Mouse (Mus musculus): ENCODE results near the gene Taf8. TPM values are rescaled to one million over a fixed set of nuclear protein-coding genes. Genes with fewer than 3 reads are reported as not detected.
A peak's percentile ranks its signal among the peaks of the same experiment; 100 is the strongest.

Taf8 gene
- total RNA-seq, 2 experiments from 2014 or later, result 20.5 to 26.2 TPM

DNA sequence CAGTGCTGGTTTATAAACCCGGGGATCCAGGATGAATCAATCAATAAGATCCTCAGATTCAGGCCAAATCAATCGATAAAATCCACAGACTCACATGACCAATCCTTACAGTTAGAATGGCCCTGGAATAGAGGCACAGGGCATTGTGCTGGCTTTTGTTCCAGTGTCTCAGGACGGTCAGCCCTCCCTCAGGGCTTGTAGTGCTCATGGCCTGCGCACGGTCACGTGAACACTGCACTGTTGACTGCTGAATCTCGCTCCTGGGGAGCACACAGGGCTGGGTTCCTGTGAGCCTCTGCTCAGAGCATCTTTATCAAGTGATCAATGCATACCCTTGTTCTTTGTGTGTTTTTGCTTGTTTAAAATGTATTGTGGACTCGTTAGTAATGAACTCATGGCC lies 26.8 kb upstream of the Taf8 start:
- TF ChIP-seq CTCF (conservative IDR thresholded peaks at IDR 0.05), result no peak
- Histone ChIP-seq H3K4me3 (no peak overlapping the region), H3K27ac (no peak overlapping the region)
- DNase-seq (ENCODE audit: low spot score in 2 of 2), result no peak

GRCm38 (mm10) chr17:47527581-47528300 lies 25.6 kb upstream of the Taf8 start:
- H3K4me3 ChIP-seq, result no peak overlapping the region

DNA sequence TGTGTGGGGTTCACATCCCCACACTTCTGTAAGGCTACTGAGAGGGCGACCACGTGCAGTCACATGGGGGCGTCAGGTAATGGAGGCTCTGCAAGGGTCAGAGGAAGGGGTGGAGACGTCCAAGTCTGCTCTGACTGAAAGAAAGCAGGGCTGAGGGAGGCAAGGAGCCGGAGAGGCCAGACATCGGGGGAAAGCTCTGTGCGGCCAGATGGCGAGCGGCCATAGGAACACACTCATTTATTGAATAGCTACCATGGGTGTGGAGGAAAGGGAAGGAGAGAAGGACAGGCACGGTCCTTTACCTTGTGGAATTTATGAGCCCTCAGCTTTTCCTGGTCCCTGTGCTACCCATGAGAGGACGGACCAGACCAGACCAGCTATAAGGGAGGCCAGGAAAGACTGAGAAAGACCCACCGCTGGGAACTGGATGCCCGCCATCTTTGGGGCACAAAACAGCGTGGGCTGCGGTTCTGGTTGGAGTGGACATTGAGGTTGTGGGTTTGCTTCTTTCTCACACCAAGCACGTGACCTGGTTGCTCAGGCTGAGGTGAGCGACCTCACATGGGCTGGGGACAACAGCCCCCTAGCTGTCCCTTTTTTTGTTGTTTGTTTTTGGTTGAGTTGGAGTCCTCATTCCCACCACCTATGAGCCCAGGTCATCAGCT lies 24.9 kb upstream of the Taf8 start:
- H3K27ac ChIP-seq, result no peak overlapping the region

More at GRCm38 (mm10) chr17:47527581-47528300, 25.6 kb upstream of the Taf8 start:
- TF ChIP-seq CTCF (conservative IDR thresholded peaks at IDR 0.05), result no peak
- DNase-seq (ENCODE audit: low spot score in 2 of 2), result no peak
- no peak overlapping the region for H3K27ac ChIP-seq

DNA sequence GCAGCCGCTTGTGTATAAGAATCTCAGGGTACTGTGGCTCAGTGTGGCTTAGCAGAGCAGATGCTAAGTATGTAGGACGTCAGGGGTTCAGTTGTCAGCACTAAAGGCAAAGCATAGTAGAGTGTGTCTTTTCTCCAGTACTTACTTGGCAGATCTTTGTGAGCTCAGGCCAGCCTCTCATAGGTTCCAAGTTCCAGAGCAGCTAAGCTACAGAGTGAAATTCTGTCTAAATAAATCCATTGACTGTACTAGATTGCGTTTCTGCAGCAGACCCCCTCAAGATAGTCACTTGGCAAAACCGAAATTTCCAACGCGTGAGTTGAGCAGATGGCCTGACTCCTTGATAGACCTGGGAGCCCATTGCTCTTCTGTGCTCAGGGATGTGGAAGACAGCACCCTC lies 22.9 kb upstream of the Taf8 start:
- Histone ChIP-seq H3K27ac (no peak overlapping the region), H3K4me3 (no peak overlapping the region)
- TF ChIP-seq CTCF (conservative IDR thresholded peaks at IDR 0.05), result no peak
- DNase-seq (ENCODE audit: low spot score in 2 of 2), result no peak

More for the DNA sequence above, 24.9 kb upstream of the Taf8 start:
- no peak overlapping the region for H3K4me3 ChIP-seq
- no peak for TF ChIP-seq CTCF (conservative IDR thresholded peaks at IDR 0.05)
- no peak for DNase-seq (ENCODE audit: low spot score in 2 of 2)

DNA sequence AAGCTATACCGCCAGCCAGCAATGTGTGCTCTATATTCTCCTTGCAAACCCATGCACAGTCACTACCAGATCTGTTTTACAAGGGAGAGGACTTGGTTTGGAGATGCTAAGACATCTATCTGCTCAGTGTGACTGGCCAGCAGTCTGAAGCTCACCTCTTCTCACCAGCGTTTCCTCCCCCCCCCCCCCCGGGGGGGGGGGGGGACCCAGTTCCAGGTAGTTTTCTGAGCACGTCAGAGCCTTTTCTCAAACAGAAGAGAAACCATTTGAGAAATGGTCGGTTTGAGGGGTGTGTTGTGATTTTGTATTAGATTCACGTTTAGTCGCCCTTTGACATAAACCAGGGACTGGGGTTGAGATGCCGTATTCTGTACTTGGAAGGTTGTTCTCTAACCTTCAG lies 22.0 kb upstream of the Taf8 start:
- no peak for TF ChIP-seq CTCF (conservative IDR thresholded peaks at IDR 0.05)
- no peak for DNase-seq (ENCODE audit: low spot score in 2 of 2)
- Histone ChIP-seq H3K4me3 (no peak overlapping the region), H3K27ac (no peak overlapping the region)

- DNase-seq (ENCODE audit: low spot score in 2 of 2), result no peak
- Histone ChIP-seq H3K27ac (peak overlapping the region; percentile 86), H3K4me3 (no peak overlapping the region)
- no peak for TF ChIP-seq CTCF (conservative IDR thresholded peaks at IDR 0.05)
Observed at GRCm38 (mm10) chr17:47523211-47523682, 21.2 kb upstream of the Taf8 start.

DNA sequence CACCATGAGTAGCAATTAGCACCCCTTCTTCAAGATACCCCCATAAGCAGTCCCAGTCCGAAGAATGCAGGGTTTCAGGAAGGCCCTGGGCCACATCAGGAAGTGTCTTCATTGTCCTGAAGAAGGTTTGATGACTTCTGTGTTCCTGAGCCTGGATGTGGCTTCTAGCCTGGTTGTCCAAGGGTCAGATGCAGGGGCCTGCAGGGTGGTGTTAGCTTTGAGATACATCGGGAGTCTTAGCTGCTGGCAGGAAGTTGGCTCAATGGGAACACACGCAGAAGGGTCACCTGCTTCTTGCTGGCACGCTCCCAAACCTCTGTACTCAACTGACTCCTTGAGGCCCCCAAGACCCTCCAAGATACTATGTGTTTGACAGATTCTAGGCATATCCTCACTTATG lies 20.4 kb upstream of the Taf8 start:
- Histone ChIP-seq H3K27ac (peak overlapping the region; percentile 86), H3K4me3 (no peak overlapping the region)
- no peak for TF ChIP-seq CTCF (conservative IDR thresholded peaks at IDR 0.05)
- no peak for DNase-seq (ENCODE audit: low spot score in 2 of 2)

DNA sequence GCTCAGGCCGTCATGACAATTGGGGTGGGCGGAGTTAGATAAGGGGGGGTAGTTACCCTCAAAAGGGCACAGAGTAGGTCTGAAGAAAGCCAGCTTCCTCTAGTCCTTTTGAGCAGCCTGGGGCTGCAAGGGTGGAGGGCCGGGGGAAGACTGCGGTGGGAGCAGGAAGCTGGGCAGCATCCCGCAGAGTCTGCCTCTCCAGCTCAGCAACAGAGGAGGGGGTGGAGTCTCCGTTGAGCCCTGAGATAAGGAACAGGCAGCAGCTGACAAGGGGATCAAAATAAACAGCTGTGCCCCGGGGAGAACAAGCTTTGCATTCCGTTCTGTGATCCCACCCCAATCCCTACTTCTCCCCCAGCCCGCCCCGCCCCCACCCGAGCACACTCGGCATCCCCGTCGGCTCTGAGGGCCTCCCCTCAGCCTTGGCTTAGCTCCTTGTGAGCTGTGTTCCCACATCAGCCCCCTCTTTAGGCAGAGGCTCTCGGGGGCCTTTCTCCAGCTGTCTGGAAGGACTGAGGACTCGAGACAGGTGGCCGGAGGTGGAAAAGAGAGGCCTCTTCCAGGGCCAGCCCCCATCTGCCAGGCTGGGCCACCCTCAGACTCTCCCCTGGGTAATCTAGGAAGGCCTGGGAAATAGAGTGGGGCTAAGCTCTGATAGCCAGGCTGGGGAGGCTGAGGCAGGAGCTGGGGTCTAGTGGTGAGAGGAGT lies 19.6 kb upstream of the Taf8 start:
- Histone ChIP-seq H3K27ac (peak overlapping the region; percentile 86), H3K4me3 (peak overlapping the region; percentile 26; the same call in 1 of the 2 replicates)
- no peak for TF ChIP-seq CTCF (conservative IDR thresholded peaks at IDR 0.05)
- peak; percentile 34 to 48 for DNase-seq (ENCODE audit: low spot score in 2 of 2)

DNA sequence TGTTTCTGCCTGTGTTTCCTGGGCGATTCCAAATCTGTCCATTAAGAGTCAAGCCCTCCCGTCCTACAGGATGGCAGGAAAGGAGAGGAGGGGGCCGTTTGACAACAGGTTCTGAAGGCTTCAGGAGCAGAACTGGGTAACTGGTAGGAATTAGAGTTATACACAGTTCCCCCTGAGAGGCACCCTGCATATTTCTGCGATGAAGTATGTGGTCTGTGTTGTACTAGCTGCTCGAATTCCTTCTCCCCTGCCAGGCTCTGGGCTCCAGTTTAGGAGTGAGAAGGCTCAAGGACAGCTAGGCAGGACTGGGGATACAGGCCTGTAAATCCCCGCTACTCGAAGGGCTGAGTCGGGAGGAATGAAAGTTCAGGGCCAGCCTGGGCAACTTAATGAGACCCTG lies 16.1 kb upstream of the Taf8 start:
- H3K4me3 ChIP-seq, result no peak overlapping the region
- no peak overlapping the region for H3K27ac ChIP-seq
- no peak for TF ChIP-seq CTCF (conservative IDR thresholded peaks at IDR 0.05)
- no peak for DNase-seq (ENCODE audit: low spot score in 2 of 2)

DNA sequence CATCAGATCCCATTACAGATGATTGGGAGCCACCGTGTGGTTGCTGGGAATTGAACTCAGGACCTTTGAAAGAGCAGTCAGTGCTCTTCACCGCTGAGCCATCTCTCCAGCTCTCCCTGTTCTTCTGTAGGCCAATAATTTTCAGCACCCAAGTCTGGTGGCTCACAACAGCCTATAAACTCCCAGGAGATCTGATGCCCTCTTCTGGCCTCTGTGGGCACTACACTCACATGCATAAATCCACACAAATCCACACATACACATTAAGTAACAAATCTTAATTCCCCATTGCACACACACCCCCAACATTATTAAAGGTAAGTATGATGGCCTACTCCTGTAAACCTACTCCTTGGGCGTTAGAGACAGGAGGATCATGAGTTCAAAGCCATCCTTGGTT lies 14.1 kb upstream of the Taf8 start:
- peak; percentile 44 for TF ChIP-seq CTCF (conservative IDR thresholded peaks at IDR 0.05)
- Histone ChIP-seq H3K4me3 (no peak overlapping the region), H3K27ac (no peak overlapping the region)
- no peak for DNase-seq (ENCODE audit: low spot score in 2 of 2)

DNA sequence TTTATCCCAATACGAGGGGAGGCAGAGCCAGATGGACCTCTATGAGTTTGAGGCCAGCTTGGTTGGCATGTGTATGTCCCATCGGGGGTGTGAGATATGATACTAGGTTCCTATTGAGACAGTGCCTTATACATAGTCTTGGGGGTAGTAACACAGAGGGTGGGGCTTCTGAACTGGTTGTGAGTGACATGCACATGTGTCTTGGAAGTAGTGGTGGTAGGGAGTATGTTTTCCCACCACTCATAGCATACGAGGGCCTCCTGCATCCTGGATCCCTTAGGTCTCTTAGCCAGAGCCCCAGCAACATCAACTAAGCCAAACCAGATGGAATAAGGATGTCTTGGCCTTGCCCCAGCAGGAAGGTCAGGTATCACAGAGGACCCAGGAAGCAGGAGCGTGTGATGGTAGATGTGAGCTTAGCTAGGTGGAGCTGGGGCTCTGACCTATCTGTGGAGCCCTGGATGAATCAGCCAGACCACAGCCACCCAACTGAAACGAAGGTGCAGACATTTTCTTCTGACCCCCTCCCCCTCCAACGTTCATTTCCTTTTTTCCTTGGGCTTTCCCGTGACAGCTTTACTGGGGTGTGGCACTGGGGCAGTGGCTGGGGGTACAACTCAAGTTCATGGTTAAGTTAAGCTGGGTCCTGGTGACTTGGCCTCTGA lies 13.2 kb upstream of the Taf8 start:
- DNase-seq (ENCODE audit: low spot score in 2 of 2), result no peak
- Histone ChIP-seq H3K27ac (no peak overlapping the region), H3K4me3 (no peak overlapping the region)
- no peak for TF ChIP-seq CTCF (conservative IDR thresholded peaks at IDR 0.05)

DNA sequence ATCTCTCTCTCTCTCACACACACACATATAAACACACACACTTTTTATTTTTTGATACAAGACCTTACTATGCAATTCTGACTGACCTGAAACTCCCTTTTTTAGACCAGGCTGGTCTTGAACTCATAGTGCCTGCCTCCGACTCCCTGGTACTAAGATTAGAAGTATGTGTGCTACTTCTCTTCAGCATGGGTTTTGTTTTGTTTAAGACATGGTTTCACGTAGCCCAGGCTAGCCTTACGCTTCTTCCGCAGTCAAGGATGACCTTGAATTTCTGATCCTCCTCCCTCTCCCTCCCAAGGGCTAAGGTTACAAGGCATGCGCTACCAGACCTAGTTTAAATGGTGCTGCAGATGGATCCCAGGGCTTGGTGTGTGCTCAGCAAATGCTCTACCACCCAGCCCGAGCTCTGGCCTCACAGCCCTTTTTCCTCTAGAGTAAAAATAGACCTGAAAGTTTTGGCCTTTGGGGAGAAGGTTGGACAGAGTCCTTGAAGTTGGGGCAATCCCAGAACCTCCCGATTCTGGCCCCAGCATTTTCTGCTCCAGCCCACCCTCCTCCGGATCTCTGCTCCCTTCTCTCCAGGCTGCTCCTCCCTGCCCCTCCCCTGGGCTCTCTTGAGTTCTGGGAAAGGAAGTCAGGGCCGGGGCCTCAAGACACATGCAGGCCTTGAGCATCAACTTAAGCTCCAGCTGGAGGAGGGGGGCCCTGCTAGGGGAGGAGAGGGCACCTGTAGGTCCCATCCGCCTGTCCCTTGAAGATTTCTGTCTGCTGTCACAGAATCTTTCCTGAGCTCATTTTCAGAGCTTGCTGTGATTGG lies 11.1 kb upstream of the Taf8 start:
- Histone ChIP-seq H3K4me3 (no peak overlapping the region), H3K27ac (no peak overlapping the region)
- no peak for DNase-seq (ENCODE audit: low spot score in 2 of 2)
- TF ChIP-seq CTCF (conservative IDR thresholded peaks at IDR 0.05), result no peak
